Mouse (Mus musculus) adrenal gland, postnatal 36 days (tissue): Measurements from ENCODE around the gene Vangl2. TPM values are rescaled to one million over a fixed set of nuclear protein-coding genes. Genes with fewer than 3 reads are reported as not detected.

Source experiments
- DNase-seq, 2 experiments: peaks; one replicate each; pipeline ENCODE4 v3.0.0; 2021; ENCODE audit warnings: mixed read lengths in 1 of 2
- total RNA-seq, 2 experiments: library from RNA; stranded (reverse); gene quantifications; 2 replicates each; pipeline ENCODE4 v1.2.3; 2021

Vangl2 gene
- total RNA-seq, 2 experiments from 2014 or later = 2.5 to 5.7 TPM

DNA sequence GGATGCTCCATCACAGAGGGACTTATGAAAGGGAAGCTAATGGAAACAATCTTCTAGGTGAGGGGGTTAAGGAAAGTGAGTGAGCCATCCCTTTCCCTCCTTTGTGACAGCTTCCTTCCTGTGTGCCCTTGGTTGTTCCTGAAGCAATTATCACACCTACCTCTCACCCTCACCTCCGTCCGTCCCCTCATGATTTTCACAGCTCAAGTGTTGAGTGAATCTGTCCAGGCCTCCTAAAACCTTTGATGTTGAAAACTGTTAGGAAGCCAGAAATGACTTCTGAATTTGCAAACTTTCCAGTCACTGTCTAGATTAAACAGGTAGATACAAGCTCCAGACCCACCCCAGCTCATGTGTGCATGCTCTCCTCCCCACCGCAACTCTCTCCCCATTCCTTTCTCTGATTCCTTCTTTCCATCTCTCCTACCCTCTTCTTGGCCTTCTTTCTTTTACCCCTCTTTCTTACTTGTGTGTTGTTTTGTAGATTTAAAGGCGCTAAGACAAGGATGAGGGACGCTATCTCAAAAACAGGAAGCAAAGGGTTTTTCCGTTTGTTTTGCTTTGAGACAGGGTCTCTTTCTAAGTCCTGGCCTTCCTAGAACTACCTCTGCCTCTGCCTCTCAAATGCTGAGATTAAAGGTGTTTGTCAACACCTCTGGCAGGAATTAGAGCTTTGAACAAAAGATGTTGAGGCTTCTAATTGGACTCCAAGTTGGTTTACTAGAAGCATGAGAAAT lies 62.0 kb downstream of the Vangl2 start:
- DNase-seq = no peak

DNA sequence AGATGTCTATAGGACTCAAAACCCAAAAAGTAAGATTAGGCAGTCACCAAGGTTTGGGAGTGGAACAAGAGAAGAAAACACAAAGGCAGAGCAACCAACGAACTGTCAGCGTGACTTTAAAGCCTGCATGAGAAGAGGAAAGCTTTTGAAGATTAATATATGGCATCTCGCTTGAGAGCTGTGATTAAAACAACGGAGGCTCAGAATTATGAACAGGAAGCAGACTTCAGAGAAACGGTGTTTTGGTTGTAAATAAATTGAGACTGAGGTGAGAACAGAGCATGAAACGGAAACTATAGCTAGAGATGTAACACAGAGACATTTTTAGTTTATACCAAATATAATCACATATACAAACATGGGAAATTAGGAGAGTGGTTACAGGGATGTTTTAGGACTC lies 64.6 kb downstream of the Vangl2 start:
- DNase-seq = no peak

- no peak for DNase-seq
Measured at GRCm38 (mm10) chr1:171961704-171962103, 66.5 kb downstream of the Vangl2 start.

- DNase-seq = no peak
Measured at GRCm38 (mm10) chr1:171960726-171961125, 67.5 kb downstream of the Vangl2 start.

DNA sequence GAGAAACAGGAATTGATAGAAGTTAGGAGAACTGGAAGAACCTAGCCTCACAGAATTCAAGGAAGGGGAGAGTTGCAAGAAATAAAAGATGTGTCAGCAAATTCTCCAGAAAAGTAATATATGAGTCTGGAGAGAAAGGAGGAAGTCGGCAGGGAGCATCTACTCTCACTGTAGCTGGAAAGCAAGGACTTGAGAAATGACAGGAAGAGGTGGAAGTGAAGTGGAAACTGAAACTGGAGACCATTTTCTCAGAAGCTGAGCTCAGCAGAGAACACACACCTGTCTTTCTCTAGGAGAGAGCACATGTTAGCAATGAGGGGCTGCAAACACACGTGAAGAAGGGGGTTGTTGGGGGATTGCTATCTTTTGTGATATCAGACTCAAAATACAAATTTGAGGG lies 70.8 kb downstream of the Vangl2 start:
- no peak for DNase-seq

- no peak for DNase-seq
Measured at GRCm38 (mm10) chr1:171955071-171955470, 73.2 kb downstream of the Vangl2 start.

Other genes with a start within 250 kb of the Vangl2 start
- gene Cd84, start 188.7 kb downstream of the Vangl2 start, total RNA-seq = 1 to 10 TPM; 2.2 to 4.5 TPM
- under 1 TPM; 0.10 to 0.26 TPM for gene Gm10521, start 132.8 kb downstream of the Vangl2 start, total RNA-seq
- gene Slamf6, start 110.9 kb downstream of the Vangl2 start, total RNA-seq = under 1 TPM in 1 of 2 experiments, not detected in 1; 0.20 TPM
- not detected for gene Nhlh1, start 29.1 kb upstream of the Vangl2 start, total RNA-seq
- 100 to 1,000 TPM; 178 to 197 TPM for gene Copa, start 54.1 kb upstream of the Vangl2 start, total RNA-seq
- gene Ncstn, start 54.4 kb upstream of the Vangl2 start, total RNA-seq = 100 to 1,000 TPM in 1 of 2 experiments, 10 to 100 TPM in 1; 94.4 to 101 TPM
- gene Pex19, start 98.3 kb upstream of the Vangl2 start, total RNA-seq = 100 to 1,000 TPM; 112 to 147 TPM
- gene Dcaf8, start 119.6 kb upstream of the Vangl2 start, total RNA-seq = 100 to 1,000 TPM; 108 to 143 TPM
- 10 to 100 TPM; 53.9 to 62.1 TPM for gene Pea15a, start 178.4 kb upstream of the Vangl2 start, total RNA-seq
- gene Casq1, start 191.4 kb upstream of the Vangl2 start, total RNA-seq = under 1 TPM in 1 of 2 experiments, not detected in 1; 0.46 TPM
- 1 to 10 TPM in 1 of 2 experiments, under 1 TPM in 1; 0.53 to 1.4 TPM for gene Atp1a4, start 230.0 kb upstream of the Vangl2 start, total RNA-seq
- gene Igsf8, start 233.2 kb upstream of the Vangl2 start, total RNA-seq = 10 to 100 TPM; 24.9 to 39.2 TPM